Mouse (Mus musculus): Measurements from ENCODE around the gene Hist2h2aa1.

GRCm38 (mm10) chr3:96195616-96196313 is 49.5 kb upstream of the Hist2h2aa1 start:
- no peak for TF ChIP-seq SMC3 (IDR thresholded peaks at IDR 0.05; ENCODE audit: low read depth, low read length)
- no peak for TF ChIP-seq POLR2A (IDR thresholded peaks at IDR 0.05; ENCODE audit: low read depth, low read length)
- no peak for TF ChIP-seq ZNF384 (IDR thresholded peaks at IDR 0.05; ENCODE audit: low read depth, low read length)
- no peak for TF ChIP-seq MEF2A (IDR thresholded peaks at IDR 0.05; ENCODE audit: borderline replicate concordance, low read depth, low read length)

All from CH12.LX (cell line).